Mouse (Mus musculus): Measurements from ENCODE around the gene Tfpt.

GRCm38 (mm10) chr7:3571847-3572246, 57.9 kb downstream of the Tfpt start:
- TF ChIP-seq CTCF (IDR thresholded peaks at IDR 0.05; ENCODE audit: low read depth) = no peak
- no peak for TF ChIP-seq EP300 (optimal IDR thresholded peaks at IDR 0.05)
